Mouse (Mus musculus): ENCODE results near the gene Shc3. TPM values are rescaled to one million over a fixed set of nuclear protein-coding genes. Genes with fewer than 3 reads are reported as not detected.

Shc3 gene
- total and polyA plus RNA-seq, 3 experiments: 0.15 to 0.40 TPM; not detected in 1

DNA sequence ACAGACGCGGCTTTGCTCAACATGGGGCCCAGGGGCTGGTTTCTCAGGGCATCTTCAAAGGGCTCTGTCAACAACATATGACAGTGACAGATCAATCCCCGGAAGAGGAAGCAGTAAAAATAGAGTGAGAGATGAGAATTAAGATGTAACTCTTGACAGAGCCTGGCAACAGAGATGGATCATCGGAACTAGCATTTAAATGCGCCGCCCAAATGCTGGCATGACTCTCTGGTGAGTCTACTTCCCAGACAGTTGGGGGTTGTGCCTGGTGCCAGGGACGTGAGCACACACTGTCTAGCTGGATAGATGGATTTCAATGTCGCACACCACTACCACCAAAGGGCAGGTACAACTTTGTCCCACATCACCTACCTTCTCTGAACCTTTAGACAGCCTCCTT, 126.3 kb downstream of the Shc3 start:
- Histone ChIP-seq H3K4me3 (replicated peaks in 1 of 3; ENCODE audit: low read depth in 2 of 3, low read length in 2 of 3, poor library complexity in 1 of 3) (no peak overlapping the region), H3K9me3 (replicated peaks; ENCODE audit: low read length) (no peaks in the 10 kb centered on the region), H3K36me3 (replicated peaks in 1 of 2; ENCODE audit: control insufficient read depth in 1 of 2, insufficient read depth in 1 of 2, low read length in 1 of 2) (no peaks in the 10 kb centered on the region), H3K9ac (ENCODE audit: insufficient read depth, low read depth) (no peak overlapping the region), H3K4me1 (ENCODE audit: control insufficient read depth in 1 of 2, insufficient read depth in 2 of 2) (no peaks in the 10 kb centered on the region), H3K27ac (ENCODE audit: insufficient read depth, low read depth) (no peak overlapping the region), H3K4me2 (ENCODE audit: insufficient read depth, low read depth, poor library complexity, severe bottlenecking) (no peak overlapping the region), H3K79me2 (replicated peaks; ENCODE audit: control insufficient read depth, extremely low read depth, insufficient read depth, poor library complexity, severe bottlenecking) (no peaks in the 10 kb centered on the region), H3K27me3 (replicated peaks) (peaks cover 2% of the 10 kb centered on the region)
- no peak for DNase-seq (ENCODE audit: extremely low read depth)
- no peak for TF ChIP-seq USF2 (conservative IDR thresholded peaks at IDR 0.05; ENCODE audit: low read depth, low read length)
- TF ChIP-seq MYC (IDR thresholded peaks at IDR 0.05; ENCODE audit: low read depth, low read length): no peak
- TF ChIP-seq ZKSCAN1 (IDR thresholded peaks at IDR 0.05; ENCODE audit: borderline replicate concordance, low read depth, low read length): no peak
- TF ChIP-seq IRF4 (IDR thresholded peaks at IDR 0.05; ENCODE audit: low read depth, low read length): no peak
- no peak for TF ChIP-seq ELF1 (IDR thresholded peaks at IDR 0.05; ENCODE audit: low read depth, low read length)
- no peak for TF ChIP-seq HCFC1 (IDR thresholded peaks at IDR 0.05; ENCODE audit: low read depth, low read length)
- TF ChIP-seq JUN (IDR thresholded peaks at IDR 0.05; ENCODE audit: insufficient read depth, low read depth, low read length): no peak
- TF ChIP-seq ZC3H11A (IDR thresholded peaks at IDR 0.05; ENCODE audit: low read depth, low read length): no peak
- TF ChIP-seq JUND (conservative IDR thresholded peaks at IDR 0.05; ENCODE audit: low read depth, low read length): no peak
- TF ChIP-seq UBTF (IDR thresholded peaks at IDR 0.05; ENCODE audit: low read depth, low read length): no peak
- no peak for TF ChIP-seq CHD1 (IDR thresholded peaks at IDR 0.05; ENCODE audit: low read depth, low read length)
- no peak for TF ChIP-seq SMC3 (IDR thresholded peaks at IDR 0.05; ENCODE audit: low read depth, low read length)
- TF ChIP-seq TCF12 (IDR thresholded peaks at IDR 0.05; ENCODE audit: low read depth, low read length): no peak
- no peak for TF ChIP-seq POLR2A (IDR thresholded peaks at IDR 0.05; ENCODE audit: low read depth, low read length)
- TF ChIP-seq CTCF (conservative IDR thresholded peaks at IDR 0.05 in 1 of 2, IDR thresholded peaks at IDR 0.05 in 1 of 2; ENCODE audit: low read depth in 2 of 2, low read length in 2 of 2): no peak
- TF ChIP-seq MEF2A (IDR thresholded peaks at IDR 0.05; ENCODE audit: borderline replicate concordance, low read depth, low read length): no peak
- no peak for TF ChIP-seq GABPA (IDR thresholded peaks at IDR 0.05; ENCODE audit: insufficient replicate concordance, low read depth, low read length)
- in situ Hi-C loops (cut with MboI; ENCODE audit: low pct_ligation_motif_present, low pct_unique_long_range_greater_than_20kb, low sequenced_read_pairs): no loop called here
- dilution Hi-C loops (cut with MboI; ENCODE audit: extremely low pct_ligation_motif_present, extremely low pct_unique_long_range_greater_than_20kb, low sequenced_read_pairs): no loop called here

- TF ChIP-seq ZKSCAN1 (IDR thresholded peaks at IDR 0.05; ENCODE audit: borderline replicate concordance, low read depth, low read length) (no peak), CHD2 (IDR thresholded peaks at IDR 0.05; ENCODE audit: low read length) (no peak), USF2 (conservative IDR thresholded peaks at IDR 0.05; ENCODE audit: low read depth, low read length) (no peak), MAFK (IDR thresholded peaks at IDR 0.05; ENCODE audit: insufficient replicate concordance, low read length) (no peak), MXI1 (IDR thresholded peaks at IDR 0.05; ENCODE audit: low read depth, low read length) (no peak), USF1 (IDR thresholded peaks at IDR 0.05; ENCODE audit: low read depth, low read length) (no peak)
- H3K4me3 ChIP-seq (replicated peaks in 1 of 3; ENCODE audit: low read depth in 2 of 3, low read length in 2 of 3, poor library complexity in 1 of 3): no peak overlapping the region
- no peaks in the 10 kb centered on the region for H3K36me3 ChIP-seq (replicated peaks in 1 of 2; ENCODE audit: control insufficient read depth in 1 of 2, insufficient read depth in 1 of 2, low read length in 1 of 2)
- no peaks in the 10 kb centered on the region for H3K9me3 ChIP-seq (replicated peaks; ENCODE audit: low read length)
- H3K4me2 ChIP-seq (ENCODE audit: insufficient read depth, low read depth, poor library complexity, severe bottlenecking): no peak overlapping the region
- H3K27ac ChIP-seq (ENCODE audit: insufficient read depth, low read depth): no peak overlapping the region
- DNase-seq (ENCODE audit: extremely low read depth): no peak
- no peak overlapping the region for H3K9ac ChIP-seq (ENCODE audit: insufficient read depth, low read depth)
- peaks cover 2% of the 10 kb centered on the region for H3K27me3 ChIP-seq (replicated peaks)
- dilution Hi-C loops (cut with MboI; ENCODE audit: extremely low pct_ligation_motif_present, extremely low pct_unique_long_range_greater_than_20kb, low sequenced_read_pairs) (no loop called here), in situ Hi-C loops (cut with MboI; ENCODE audit: low pct_ligation_motif_present, low pct_unique_long_range_greater_than_20kb, low sequenced_read_pairs) (no loop called here)
- H3K79me2 ChIP-seq (replicated peaks; ENCODE audit: control insufficient read depth, extremely low read depth, insufficient read depth, poor library complexity, severe bottlenecking): no peaks in the 10 kb centered on the region
- peaks cover 0 to 6% of the 10 kb centered on the region in 2 experiments; a peak in 2 of 4 replicates for H3K4me1 ChIP-seq (ENCODE audit: control insufficient read depth in 1 of 2, insufficient read depth in 2 of 2)
Observed at GRCm38 (mm10) chr13:51437105-51438085, 131.8 kb downstream of the Shc3 start.

Measured in CH12.LX (cell line).